Mouse (Mus musculus): ENCODE data around the gene Tgif1. TPM values are rescaled to one million over a fixed set of nuclear protein-coding genes. Genes with fewer than 3 reads are reported as not detected.

Tgif1 gene
- polyA plus RNA-seq, 1 experiment from 2014 or later: 47.2 TPM

GRCm38 (mm10) chr17:70850233-70850995, 2.9 kb downstream of the Tgif1 start:
- peak overlapping the region; percentile 99 for H3K27ac ChIP-seq (replicated peaks; ENCODE audit: low read depth, low read length)
- H3K4me2 ChIP-seq (ENCODE audit: low read depth, low read length): peak overlapping the region; percentile 96
- peaks cover 8% of the 10 kb centered on the region for H3K36me3 ChIP-seq (ENCODE audit: control insufficient read depth, insufficient read depth, low read length)
- H3K4me1 ChIP-seq (ENCODE audit: control insufficient read depth, insufficient read depth, low read length): peaks cover 4% of the 10 kb centered on the region; the same call in 1 of the 2 replicates
- WGBS: 0% methylated on average over 40 of the region's 40 CpGs
- no peaks in the 10 kb centered on the region for H3K27me3 ChIP-seq (replicated peaks; ENCODE audit: control insufficient read depth, insufficient read depth, low read length)
- peak; percentile 85 for DNase-seq (ENCODE audit: low spot score)
- H3K9ac ChIP-seq (ENCODE audit: low read depth, low read length): peak overlapping the region; percentile 84
- H3K9me3 ChIP-seq (ENCODE audit: control insufficient read depth, low read length): no peaks in the 10 kb centered on the region
- ATAC-seq (ENCODE audit: low read depth): peak; percentile 10
- peak overlapping the region; percentile 83 for H3K4me3 ChIP-seq (ENCODE audit: low read depth, low read length)

- Histone ChIP-seq H3K4me3 (ENCODE audit: low read depth, low read length) (peak overlapping the region; percentile 83), H3K4me1 (ENCODE audit: control insufficient read depth, insufficient read depth, low read length) (peaks cover 7% of the 10 kb centered on the region; the same call in 1 of the 2 replicates), H3K4me2 (ENCODE audit: low read depth, low read length) (peak overlapping the region; percentile 96), H3K36me3 (ENCODE audit: control insufficient read depth, insufficient read depth, low read length) (peaks cover 16% of the 10 kb centered on the region), H3K27me3 (replicated peaks; ENCODE audit: control insufficient read depth, insufficient read depth, low read length) (no peaks in the 10 kb centered on the region), H3K27ac (replicated peaks; ENCODE audit: low read depth, low read length) (peak overlapping the region; percentile 99), H3K9ac (ENCODE audit: low read depth, low read length) (peak overlapping the region; percentile 84), H3K9me3 (ENCODE audit: control insufficient read depth, low read length) (no peaks in the 10 kb centered on the region)
- WGBS: under 1% methylated on average over 33 of the region's 33 CpGs
- DNase-seq (ENCODE audit: low spot score) (peak; percentile 95), ATAC-seq (ENCODE audit: low read depth) (peak; percentile 12; the same call in 1 of the 2 replicates)
These were observed 3.7 kb downstream of the Tgif1 start for GRCm38 (mm10) chr17:70849399-70850232.

GRCm38 (mm10) chr17:70848511-70849398, 4.6 kb downstream of the Tgif1 start:
- H3K36me3 ChIP-seq (ENCODE audit: control insufficient read depth, insufficient read depth, low read length): peaks cover 25% of the 10 kb centered on the region
- peak overlapping the region; percentile 83 for H3K4me3 ChIP-seq (ENCODE audit: low read depth, low read length)
- H3K9ac ChIP-seq (ENCODE audit: low read depth, low read length): peak overlapping the region; percentile 84
- peak overlapping the region; percentile 99 for H3K27ac ChIP-seq (replicated peaks; ENCODE audit: low read depth, low read length)
- WGBS: 1% methylated on average over 23 of the region's 23 CpGs
- peak; percentile 89 for DNase-seq (ENCODE audit: low spot score)
- peak overlapping the region; percentile 96 for H3K4me2 ChIP-seq (ENCODE audit: low read depth, low read length)
- H3K27me3 ChIP-seq (replicated peaks; ENCODE audit: control insufficient read depth, insufficient read depth, low read length): no peaks in the 10 kb centered on the region
- H3K4me1 ChIP-seq (ENCODE audit: control insufficient read depth, insufficient read depth, low read length): peaks cover 4% of the 10 kb centered on the region; the same call in 1 of the 2 replicates
- H3K9me3 ChIP-seq (ENCODE audit: control insufficient read depth, low read length): no peaks in the 10 kb centered on the region
- peak; percentile 34 for ATAC-seq (ENCODE audit: low read depth)

- Histone ChIP-seq H3K4me3 (ENCODE audit: low read depth, low read length) (peak overlapping the region; percentile 83), H3K9me3 (ENCODE audit: control insufficient read depth, low read length) (no peaks in the 10 kb centered on the region), H3K4me1 (ENCODE audit: control insufficient read depth, insufficient read depth, low read length) (peaks cover 4% of the 10 kb centered on the region; the same call in 1 of the 2 replicates), H3K36me3 (ENCODE audit: control insufficient read depth, insufficient read depth, low read length) (peaks cover 33% of the 10 kb centered on the region), H3K4me2 (ENCODE audit: low read depth, low read length) (peak overlapping the region; percentile 96), H3K9ac (ENCODE audit: low read depth, low read length) (peak overlapping the region; percentile 84), H3K27ac (replicated peaks; ENCODE audit: low read depth, low read length) (peak overlapping the region; percentile 99), H3K27me3 (replicated peaks; ENCODE audit: control insufficient read depth, insufficient read depth, low read length) (no peaks in the 10 kb centered on the region)
- ATAC-seq (ENCODE audit: low read depth): no peak
- under 1% methylated on average over 17 of the region's 17 CpGs for WGBS
- peak; percentile 74 for DNase-seq (ENCODE audit: low spot score)
These were observed 5.4 kb downstream of the Tgif1 start for GRCm38 (mm10) chr17:70847751-70848510.

- ATAC-seq (ENCODE audit: low read depth) (no peak), DNase-seq (ENCODE audit: low spot score) (peak; percentile 93)
- peak overlapping the region; percentile 59; the same call in 1 of the 2 replicates for H3K27ac ChIP-seq (replicated peaks; ENCODE audit: low read depth, low read length)
- H3K27me3 ChIP-seq (replicated peaks; ENCODE audit: control insufficient read depth, insufficient read depth, low read length): no peaks in the 10 kb centered on the region
- 1% methylated on average over 4 of the region's 4 CpGs for WGBS
- H3K4me1 ChIP-seq (ENCODE audit: control insufficient read depth, insufficient read depth, low read length): peaks cover 4% of the 10 kb centered on the region; the same call in 1 of the 2 replicates
- no peaks in the 10 kb centered on the region for H3K9me3 ChIP-seq (ENCODE audit: control insufficient read depth, low read length)
- H3K9ac ChIP-seq (ENCODE audit: low read depth, low read length): no peak overlapping the region
- H3K4me2 ChIP-seq (ENCODE audit: low read depth, low read length): peak overlapping the region; percentile 96
- peaks cover 40% of the 10 kb centered on the region for H3K36me3 ChIP-seq (ENCODE audit: control insufficient read depth, insufficient read depth, low read length)
- peak overlapping the region; percentile 25; the same call in 1 of the 2 replicates for H3K4me3 ChIP-seq (ENCODE audit: low read depth, low read length)
These were observed 6.3 kb downstream of the Tgif1 start for GRCm38 (mm10) chr17:70847086-70847485.

- DNase-seq (ENCODE audit: low spot score) (no peak), ATAC-seq (ENCODE audit: low read depth) (no peak)
- H3K9me3 ChIP-seq (ENCODE audit: control insufficient read depth, low read length): no peaks in the 10 kb centered on the region
- H3K9ac ChIP-seq (ENCODE audit: low read depth, low read length): no peak overlapping the region
- H3K4me2 ChIP-seq (ENCODE audit: low read depth, low read length): no peak overlapping the region
- WGBS: 80% methylated on average over 8 of the region's 8 CpGs
- H3K4me3 ChIP-seq (ENCODE audit: low read depth, low read length): no peak overlapping the region
- H3K27ac ChIP-seq (replicated peaks; ENCODE audit: low read depth, low read length): no peak overlapping the region
- H3K4me1 ChIP-seq (ENCODE audit: control insufficient read depth, insufficient read depth, low read length): peaks cover 4% of the 10 kb centered on the region; the same call in 1 of the 2 replicates
- no peaks in the 10 kb centered on the region for H3K27me3 ChIP-seq (replicated peaks; ENCODE audit: control insufficient read depth, insufficient read depth, low read length)
- peaks cover 48% of the 10 kb centered on the region for H3K36me3 ChIP-seq (ENCODE audit: control insufficient read depth, insufficient read depth, low read length)
These were observed 7.2 kb downstream of the Tgif1 start for GRCm38 (mm10) chr17:70846111-70846644.

- H3K4me3 ChIP-seq (ENCODE audit: low read depth, low read length): no peak overlapping the region
- 0 out of 2 replicates have a peak overlapping the region, but pooled peaks have one; percentile 3 for H3K27ac ChIP-seq (replicated peaks; ENCODE audit: low read depth, low read length)
- no peak overlapping the region for H3K4me2 ChIP-seq (ENCODE audit: low read depth, low read length)
- no peaks in the 10 kb centered on the region for H3K9me3 ChIP-seq (ENCODE audit: control insufficient read depth, low read length)
- WGBS: 84% methylated on average over 2 of the region's 2 CpGs
- ATAC-seq (ENCODE audit: low read depth): no peak
- DNase-seq (ENCODE audit: low spot score): no peak
- H3K27me3 ChIP-seq (replicated peaks; ENCODE audit: control insufficient read depth, insufficient read depth, low read length): no peaks in the 10 kb centered on the region
- peaks cover 4% of the 10 kb centered on the region; the same call in 1 of the 2 replicates for H3K4me1 ChIP-seq (ENCODE audit: control insufficient read depth, insufficient read depth, low read length)
- H3K36me3 ChIP-seq (ENCODE audit: control insufficient read depth, insufficient read depth, low read length): peaks cover 52% of the 10 kb centered on the region
- no peak overlapping the region for H3K9ac ChIP-seq (ENCODE audit: low read depth, low read length)
These were observed 7.8 kb downstream of the Tgif1 start for GRCm38 (mm10) chr17:70845543-70845942.
